Mouse (Mus musculus) testis, adult 2 months (tissue): ENCODE data around the gene Serpinb6b.

Experiments used
- CTCF ChIP-seq: fragments of 200-500 bp; IDR thresholded peaks from 2 replicates; pipeline ENCODE4 v1.5.1; 2012; ENCODE audit warnings: low read depth, mild to moderate bottlenecking, inconsistent platforms, low read length, moderate library complexity; ENCODE audit not compliant: control insufficient read depth, insufficient read depth, insufficient replicate concordance
- POLR2A ChIP-seq: fragments of 200-500 bp; IDR thresholded peaks from 2 replicates; pipeline ENCODE4 v1.6.1; 2012; ENCODE audit warnings: low read depth, mild to moderate bottlenecking, inconsistent platforms, low read length, moderate library complexity; ENCODE audit not compliant: control insufficient read depth

DNA sequence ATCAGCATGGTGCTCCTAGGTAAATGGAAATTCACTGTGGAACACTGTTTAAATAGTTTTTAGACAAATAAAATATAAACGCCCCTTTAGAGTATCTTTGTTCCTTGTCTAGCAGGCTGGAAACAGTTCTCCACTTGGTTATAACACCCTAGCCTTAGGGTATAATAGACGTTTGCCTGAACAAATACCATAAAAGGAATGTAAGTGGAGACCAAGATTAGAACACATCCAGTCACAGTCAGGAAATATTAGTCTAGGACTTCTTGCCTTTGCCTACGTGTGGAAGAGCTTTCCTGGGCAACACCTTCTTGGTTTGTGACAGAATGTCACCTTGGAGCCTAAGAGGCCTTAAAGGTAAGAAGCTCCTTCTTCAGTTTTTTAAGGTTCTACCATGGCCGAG lies 8.5 kb upstream of the Serpinb6b start:
- TF ChIP-seq POLR2A = no peak
- TF ChIP-seq CTCF = no peak
